Mouse (Mus musculus): ENCODE data around the gene Batf. TPM values are rescaled to one million over a fixed set of nuclear protein-coding genes. Genes with fewer than 3 reads are reported as not detected.

Batf gene
- polyA plus RNA-seq, 1 experiment from 2014 or later, result 1.3 TPM

GRCm38 (mm10) chr12:85747343-85747742 lies 60.9 kb downstream of the Batf start:
- H3K4me3 ChIP-seq (ENCODE audit: low read depth, low read length), result no peak overlapping the region

GRCm38 (mm10) chr12:85749861-85750260 lies 63.4 kb downstream of the Batf start:
- DNase-seq (ENCODE audit: low spot score) (no peak), ATAC-seq (replicated peaks; ENCODE audit: low FRiP score) (no peak)
- Histone ChIP-seq H3K4me2 (ENCODE audit: low read depth, low read length, severe bottlenecking) (no peak overlapping the region), H3K27ac (ENCODE audit: low read depth, low read length) (no peak overlapping the region), H3K4me3 (ENCODE audit: low read depth, low read length) (no peak overlapping the region), H3K36me3 (ENCODE audit: control insufficient read depth, insufficient read depth, low read length) (no peaks in the 10 kb centered on the region), H3K27me3 (ENCODE audit: control insufficient read depth, insufficient read depth, low read length) (peaks cover 7% of the 10 kb centered on the region), H3K9ac (ENCODE audit: low read length) (no peak overlapping the region), H3K9me3 (ENCODE audit: control insufficient read depth, low read length) (no peaks in the 10 kb centered on the region), H3K4me1 (replicated peaks; ENCODE audit: control insufficient read depth, insufficient read depth, low read length) (peaks cover 7% of the 10 kb centered on the region; the same call in 1 of the 2 replicates)
- WGBS, result 90% methylated on average over 9 of the region's 9 CpGs

More at GRCm38 (mm10) chr12:85747343-85747742, 60.9 kb downstream of the Batf start:
- H3K36me3 ChIP-seq (ENCODE audit: control insufficient read depth, insufficient read depth, low read length), result no peaks in the 10 kb centered on the region
- no peak overlapping the region for H3K27ac ChIP-seq (ENCODE audit: low read depth, low read length)
- peaks cover 7% of the 10 kb centered on the region; the same call in 1 of the 2 replicates for H3K4me1 ChIP-seq (replicated peaks; ENCODE audit: control insufficient read depth, insufficient read depth, low read length)
- no peak overlapping the region for H3K4me2 ChIP-seq (ENCODE audit: low read depth, low read length, severe bottlenecking)
- no peaks in the 10 kb centered on the region for H3K9me3 ChIP-seq (ENCODE audit: control insufficient read depth, low read length)
- ATAC-seq (replicated peaks; ENCODE audit: low FRiP score), result no peak
- H3K27me3 ChIP-seq (ENCODE audit: control insufficient read depth, insufficient read depth, low read length), result peaks cover 7% of the 10 kb centered on the region
- DNase-seq (ENCODE audit: low spot score), result no peak
- no peak overlapping the region for H3K9ac ChIP-seq (ENCODE audit: low read length)
- WGBS, result 89% methylated on average over 10 of the region's 10 CpGs

DNA sequence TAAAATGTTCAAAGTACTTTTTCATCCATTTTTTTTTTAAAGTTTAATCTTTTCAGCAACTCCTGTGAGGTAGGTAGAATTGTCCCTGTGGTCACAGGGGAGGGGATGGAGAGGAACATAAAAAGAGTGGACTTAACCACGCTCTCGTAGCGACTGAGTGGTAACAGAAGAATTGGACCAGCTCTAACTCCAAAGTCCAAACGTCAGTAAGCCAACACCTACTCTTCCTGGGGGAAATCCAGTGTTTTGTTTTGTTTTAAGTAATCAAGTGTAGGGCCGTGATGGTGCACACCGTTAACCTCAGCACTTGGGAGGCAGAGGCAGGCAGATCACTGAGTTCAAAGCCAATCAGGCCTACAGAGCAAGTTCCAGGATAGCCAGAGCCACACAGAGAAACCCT lies 65.6 kb downstream of the Batf start:
- Histone ChIP-seq H3K4me3 (ENCODE audit: low read depth, low read length) (no peak overlapping the region), H3K4me1 (replicated peaks; ENCODE audit: control insufficient read depth, insufficient read depth, low read length) (no peaks in the 10 kb centered on the region), H3K27me3 (ENCODE audit: control insufficient read depth, insufficient read depth, low read length) (peaks cover 3% of the 10 kb centered on the region), H3K36me3 (ENCODE audit: control insufficient read depth, insufficient read depth, low read length) (no peaks in the 10 kb centered on the region), H3K27ac (ENCODE audit: low read depth, low read length) (no peak overlapping the region), H3K9ac (ENCODE audit: low read length) (no peak overlapping the region), H3K9me3 (ENCODE audit: control insufficient read depth, low read length) (no peaks in the 10 kb centered on the region), H3K4me2 (ENCODE audit: low read depth, low read length, severe bottlenecking) (no peak overlapping the region)
- WGBS, result 90% methylated on average over 6 of the region's 6 CpGs
- DNase-seq (ENCODE audit: low spot score), result no peak
- no peak for ATAC-seq (replicated peaks; ENCODE audit: low FRiP score)

DNA sequence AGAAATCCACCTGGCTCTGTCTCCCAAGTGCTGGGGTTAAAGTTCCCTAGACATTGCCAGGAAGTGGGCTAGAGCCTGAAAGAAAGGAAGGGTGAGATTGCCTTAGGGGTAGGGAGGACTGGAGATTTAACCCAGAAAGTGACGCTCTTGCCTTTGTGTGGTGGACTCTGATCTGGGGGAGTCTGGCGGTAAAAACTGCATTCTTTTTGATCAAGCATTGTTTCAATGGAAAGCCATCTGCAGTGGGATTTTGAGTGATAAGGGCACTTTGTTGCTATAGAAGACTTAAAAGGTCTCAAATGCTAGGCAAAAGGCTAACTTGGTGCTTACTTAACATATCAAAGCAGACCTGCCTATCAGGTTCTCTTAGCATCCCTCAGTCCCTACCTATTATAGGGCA lies 66.8 kb downstream of the Batf start:
- Histone ChIP-seq H3K4me2 (ENCODE audit: low read depth, low read length, severe bottlenecking) (no peak overlapping the region), H3K27ac (ENCODE audit: low read depth, low read length) (no peak overlapping the region), H3K9ac (ENCODE audit: low read length) (no peak overlapping the region), H3K4me1 (replicated peaks; ENCODE audit: control insufficient read depth, insufficient read depth, low read length) (no peaks in the 10 kb centered on the region), H3K4me3 (ENCODE audit: low read depth, low read length) (no peak overlapping the region), H3K9me3 (ENCODE audit: control insufficient read depth, low read length) (no peaks in the 10 kb centered on the region), H3K27me3 (ENCODE audit: control insufficient read depth, insufficient read depth, low read length) (no peaks in the 10 kb centered on the region), H3K36me3 (ENCODE audit: control insufficient read depth, insufficient read depth, low read length) (no peaks in the 10 kb centered on the region)
- no peak for ATAC-seq (replicated peaks; ENCODE audit: low FRiP score)
- no peak for DNase-seq (ENCODE audit: low spot score)
- 44% methylated on average over 2 of the region's 2 CpGs for WGBS

GRCm38 (mm10) chr12:85754611-85755265 lies 68.3 kb downstream of the Batf start:
- ATAC-seq (replicated peaks; ENCODE audit: low FRiP score), result no peak
- Histone ChIP-seq H3K4me2 (ENCODE audit: low read depth, low read length, severe bottlenecking) (no peak overlapping the region), H3K27me3 (ENCODE audit: control insufficient read depth, insufficient read depth, low read length) (no peaks in the 10 kb centered on the region), H3K4me1 (replicated peaks; ENCODE audit: control insufficient read depth, insufficient read depth, low read length) (no peaks in the 10 kb centered on the region), H3K9ac (ENCODE audit: low read length) (no peak overlapping the region), H3K4me3 (ENCODE audit: low read depth, low read length) (no peak overlapping the region), H3K27ac (ENCODE audit: low read depth, low read length) (no peak overlapping the region), H3K36me3 (ENCODE audit: control insufficient read depth, insufficient read depth, low read length) (no peaks in the 10 kb centered on the region), H3K9me3 (ENCODE audit: control insufficient read depth, low read length) (no peaks in the 10 kb centered on the region)
- 63% methylated on average over 5 of the region's 5 CpGs for WGBS
- no peak for DNase-seq (ENCODE audit: low spot score)

- Histone ChIP-seq H3K27me3 (ENCODE audit: control insufficient read depth, insufficient read depth, low read length) (no peaks in the 10 kb centered on the region), H3K4me3 (ENCODE audit: low read depth, low read length) (no peak overlapping the region), H3K4me2 (ENCODE audit: low read depth, low read length, severe bottlenecking) (no peak overlapping the region), H3K9me3 (ENCODE audit: control insufficient read depth, low read length) (no peaks in the 10 kb centered on the region), H3K36me3 (ENCODE audit: control insufficient read depth, insufficient read depth, low read length) (no peaks in the 10 kb centered on the region), H3K9ac (ENCODE audit: low read length) (no peak overlapping the region), H3K4me1 (replicated peaks; ENCODE audit: control insufficient read depth, insufficient read depth, low read length) (no peaks in the 10 kb centered on the region), H3K27ac (ENCODE audit: low read depth, low read length) (no peak overlapping the region)
- ATAC-seq (replicated peaks; ENCODE audit: low FRiP score) (no peak), DNase-seq (ENCODE audit: low spot score) (no peak)
- WGBS, result 88% methylated on average over 3 of the region's 3 CpGs
Observed at GRCm38 (mm10) chr12:85756455-85756854, 70.0 kb downstream of the Batf start.

- Histone ChIP-seq H3K9ac (ENCODE audit: low read length) (no peak overlapping the region), H3K27ac (ENCODE audit: low read depth, low read length) (no peak overlapping the region), H3K4me3 (ENCODE audit: low read depth, low read length) (no peak overlapping the region), H3K36me3 (ENCODE audit: control insufficient read depth, insufficient read depth, low read length) (no peaks in the 10 kb centered on the region), H3K4me1 (replicated peaks; ENCODE audit: control insufficient read depth, insufficient read depth, low read length) (no peaks in the 10 kb centered on the region), H3K9me3 (ENCODE audit: control insufficient read depth, low read length) (no peaks in the 10 kb centered on the region), H3K4me2 (ENCODE audit: low read depth, low read length, severe bottlenecking) (no peak overlapping the region), H3K27me3 (ENCODE audit: control insufficient read depth, insufficient read depth, low read length) (no peaks in the 10 kb centered on the region)
- ATAC-seq (replicated peaks; ENCODE audit: low FRiP score) (no peak), DNase-seq (ENCODE audit: low spot score) (no peak)
- 69% methylated on average over 3 of the region's 3 CpGs for WGBS
Observed at GRCm38 (mm10) chr12:85757074-85757473, 70.6 kb downstream of the Batf start.

Small RNA genes lying within 50 kb of the gene (microRNA-seq; reads per million reads assigned to microRNA genes)
- gene Gm47285 (ENCODE audit: insufficient number of aligned reads), result not detected

Other genes with a start within 250 kb of the Batf start
- gene Fos, start 212.8 kb upstream of the Batf start, polyA plus RNA-seq (2014; fragmentation: Nextera tagmentation; extraction: Ambion mirVana), result 0.57 and 1.1 TPM in 2 replicates
- gene Jdp2, start 87.6 kb upstream of the Batf start, polyA plus RNA-seq (2014; fragmentation: Nextera tagmentation; extraction: Ambion mirVana), result 0.31 TPM in 2 replicates
- 0.84 and 1.0 TPM in 2 replicates for gene Flvcr2, start 59.9 kb downstream of the Batf start, polyA plus RNA-seq (2014; fragmentation: Nextera tagmentation; extraction: Ambion mirVana)
- gene Erg28, start 137.9 kb downstream of the Batf start, polyA plus RNA-seq (2014; fragmentation: Nextera tagmentation; extraction: Ambion mirVana), result 101 and 107 TPM in 2 replicates
- 15.6 and 19.9 TPM in 2 replicates for gene Ttll5, start 138.0 kb downstream of the Batf start, polyA plus RNA-seq (2014; fragmentation: Nextera tagmentation; extraction: Ambion mirVana)